Mouse (Mus musculus): ENCODE results near the gene Pcbd2.

DNA sequence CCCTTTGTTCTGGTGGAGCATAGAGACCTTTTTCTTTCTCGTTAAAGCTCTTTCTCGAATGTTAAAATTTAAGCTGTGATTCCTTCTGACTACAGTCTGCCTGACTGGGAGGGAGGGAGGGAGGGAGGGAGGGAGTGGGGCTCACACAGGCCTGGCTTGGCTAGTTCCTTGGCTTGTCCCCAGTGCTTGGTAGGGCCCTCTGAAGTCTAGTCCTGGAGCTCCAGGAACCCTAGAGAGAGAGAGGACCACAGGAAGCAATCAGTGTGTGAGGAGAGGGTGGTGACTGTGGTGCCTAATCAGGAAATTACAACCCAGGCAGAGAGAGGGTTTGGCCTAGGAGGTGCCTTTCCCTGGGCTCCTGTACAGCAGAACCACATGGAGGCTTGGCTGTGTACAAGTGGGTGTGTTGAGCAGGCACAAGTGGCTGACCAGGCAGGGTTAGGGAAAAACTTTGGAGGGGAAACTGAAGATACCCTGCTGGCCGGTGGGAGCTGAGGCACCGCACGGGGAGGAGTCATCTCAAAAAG lies 86.4 kb downstream of the Pcbd2 start:
- TF ChIP-seq GATA1 (IDR thresholded peaks at IDR 0.05; ENCODE audit: borderline replicate concordance, low read length) (no peak), FLI1 (IDR thresholded peaks at IDR 0.05; ENCODE audit: low read length) (no peak)

Measured in megakaryocyte, embryonic 14.5 days (primary cell).